Mouse (Mus musculus) frontal cortex, adult (tissue): ENCODE measurements around the gene Ogdhl.
A peak's percentile ranks its signal among the peaks of the same experiment; 100 is the strongest.

Source experiments
- ATAC-seq: cut with Nextera tagmentation; 2 replicates; pipeline ENCODE4 v1.9.2; 2017; ENCODE audit warnings: mild to moderate bottlenecking, moderate library complexity, mixed read lengths; ENCODE audit not compliant: low TSS enrichment

Gene Ogdhl

DNA sequence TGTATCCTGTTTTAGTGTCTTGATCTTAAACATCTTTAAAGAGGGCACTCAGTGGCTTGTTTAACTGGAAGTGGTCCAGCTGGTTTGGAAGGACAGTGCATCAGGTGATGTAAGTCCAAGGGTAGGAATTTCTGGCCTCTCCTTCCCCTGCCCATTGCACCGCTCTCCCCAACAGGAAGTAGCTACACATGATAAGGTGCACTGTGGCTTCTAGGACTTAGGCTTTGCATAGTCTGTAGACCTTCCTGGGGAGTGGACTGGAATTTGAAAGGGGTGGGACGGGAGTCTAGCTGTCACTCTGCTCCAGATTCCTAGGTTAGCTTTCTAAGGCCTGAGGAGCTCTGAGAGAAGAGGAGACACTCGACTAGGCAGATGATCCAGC lies 58.3 kb downstream of the Ogdhl start:
- no peak for ATAC-seq

DNA sequence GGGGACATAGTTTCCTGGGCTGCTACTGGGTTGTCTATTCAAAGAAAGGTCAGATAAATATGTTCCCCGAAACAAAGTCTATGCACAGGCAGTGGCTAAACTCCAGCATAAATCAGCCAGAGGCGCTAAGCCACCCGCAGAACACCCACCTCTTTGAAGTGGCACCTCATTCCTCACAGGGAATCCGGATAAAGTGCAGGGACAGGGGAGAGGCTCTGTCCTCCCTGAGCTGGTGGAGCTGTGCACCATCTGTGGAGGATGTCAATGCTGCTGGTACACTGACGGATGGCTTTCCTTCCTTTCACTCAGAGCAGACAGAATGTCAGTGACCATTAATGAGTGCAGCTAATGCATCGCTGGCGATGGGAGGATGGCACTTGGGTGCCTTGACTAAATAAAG lies 59.2 kb downstream of the Ogdhl start:
- ATAC-seq, result peak; percentile 50; the same call in 1 of the 2 replicates

DNA sequence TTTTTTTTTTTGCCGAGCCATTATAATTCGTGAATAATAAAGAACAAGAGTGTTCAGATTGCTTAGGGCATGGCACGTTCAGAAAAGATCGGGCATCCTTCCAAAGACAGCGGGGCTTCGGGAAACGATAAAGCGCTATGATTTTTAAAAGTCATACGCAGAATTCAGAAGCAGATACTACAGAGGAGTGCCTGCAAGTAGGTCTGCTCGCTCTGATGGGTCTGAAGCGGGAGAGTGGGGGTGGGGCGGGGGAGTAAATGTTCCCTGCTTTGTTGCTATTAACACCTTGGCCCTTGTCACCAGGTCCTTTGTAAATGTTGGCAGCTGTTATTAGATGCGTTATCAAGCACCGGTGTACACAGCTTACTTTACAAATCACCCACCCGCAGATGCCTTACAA lies 59.8 kb downstream of the Ogdhl start:
- ATAC-seq, result no peak

DNA sequence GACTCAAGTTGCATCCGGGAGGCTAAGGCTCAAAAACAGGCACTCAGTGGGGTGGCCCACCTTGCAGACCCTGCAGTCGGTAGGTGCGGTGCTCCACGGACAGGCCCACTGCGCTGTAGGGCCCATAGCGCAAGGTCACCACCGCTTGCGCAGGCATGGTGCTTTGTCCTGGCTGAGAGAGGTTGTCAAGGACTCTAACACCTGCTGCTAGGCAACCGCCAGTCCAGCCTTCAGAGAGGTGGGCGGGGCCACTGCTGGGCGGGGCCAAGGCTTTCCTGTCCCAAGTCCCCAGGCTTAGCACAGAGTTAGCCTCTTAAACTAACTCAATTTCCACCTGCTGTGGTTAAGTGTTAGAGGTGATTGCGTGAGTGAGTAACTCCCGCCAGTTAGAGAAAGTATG lies 66.4 kb downstream of the Ogdhl start, which contains the start of gene 1700024G13Rik:
Gene 1700024G13Rik (minus strand): TSS at position 196 of the 400 bp plus-strand sequence.
- ATAC-seq, result no peak
